Mouse (Mus musculus) erythroblast, embryonic 14.5 days (primary cell): ENCODE results near the gene Acp1. TPM values are rescaled to one million over a fixed set of nuclear protein-coding genes. Genes with fewer than 3 reads are reported as not detected.

ENCODE experiments used
- H3K27me3 ChIP-seq: 2 replicates; pipeline ENCODE4 v1.6.1; 2012; ENCODE audit warnings: inconsistent platforms; ENCODE audit not compliant: control insufficient read depth
- H3K36me3 ChIP-seq: 2 replicates; pipeline ENCODE4 v1.6.1; 2012; ENCODE audit warnings: mild to moderate bottlenecking, inconsistent platforms; ENCODE audit not compliant: control insufficient read depth
- H3K4me1 ChIP-seq: 2 replicates; pipeline ENCODE4 v1.6.1; 2012; ENCODE audit warnings: inconsistent platforms; ENCODE audit not compliant: control insufficient read depth
- H3K4me3 ChIP-seq: replicated peaks from 2 replicates; pipeline ENCODE3; 2012; ENCODE audit warnings: moderate library complexity, mild to moderate bottlenecking, inconsistent platforms
- H3K9me3 ChIP-seq: 2 replicates; pipeline ENCODE4 v1.6.1; 2012; ENCODE audit warnings: low read length, inconsistent platforms, mixed read lengths; ENCODE audit not compliant: control insufficient read depth
- GATA1 ChIP-seq: IDR thresholded peaks from 2 replicates; pipeline ENCODE4 v1.6.1; 2012; ENCODE audit warnings: low read length, inconsistent platforms, mixed read lengths
- TAL1 ChIP-seq: IDR thresholded peaks from 3 replicates; pipeline ENCODE4 v1.6.1; 2012; ENCODE audit warnings: low read length, inconsistent platforms, mixed read lengths
- polyA plus RNA-seq: library from polyadenylated mRNA; stranded (reverse); fragments of >175 nt; gene quantifications from 2 replicates; pipeline ENCODE4 v1.2.3, GENCODE M21; 2012

Acp1 gene
- polyA plus RNA-seq, 1 experiment, result 1.8 TPM

DNA sequence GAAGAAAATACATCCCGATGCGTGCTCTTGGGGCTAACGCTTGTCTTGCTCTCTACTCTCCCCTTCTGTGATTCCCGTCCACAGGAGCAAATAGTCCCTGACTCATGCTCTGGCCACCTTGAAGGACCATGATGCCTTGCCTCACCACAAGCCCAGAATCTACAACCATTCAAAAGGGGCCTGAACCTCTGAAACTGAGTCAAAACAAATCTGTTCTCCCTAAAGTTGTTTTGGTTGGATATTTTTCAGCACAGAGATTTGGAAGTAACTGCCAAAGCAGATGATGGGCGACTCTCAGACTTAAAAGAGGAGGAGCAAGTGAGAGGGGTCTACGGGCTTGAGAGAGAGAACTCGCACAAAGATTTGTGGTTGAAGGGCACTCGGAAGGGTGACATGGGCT lies 529 bp downstream of the Acp1 start:
- Histone ChIP-seq H3K9me3 (no peaks in the 10 kb centered on the region), H3K36me3 (peaks cover 66% of the 10 kb centered on the region), H3K27me3 (peaks cover 6% of the 10 kb centered on the region), H3K4me1 (peaks cover 76% of the 10 kb centered on the region), H3K4me3 (peak overlapping the region; percentile 100)
- TF ChIP-seq TAL1 (no peak), GATA1 (no peak)

DNA sequence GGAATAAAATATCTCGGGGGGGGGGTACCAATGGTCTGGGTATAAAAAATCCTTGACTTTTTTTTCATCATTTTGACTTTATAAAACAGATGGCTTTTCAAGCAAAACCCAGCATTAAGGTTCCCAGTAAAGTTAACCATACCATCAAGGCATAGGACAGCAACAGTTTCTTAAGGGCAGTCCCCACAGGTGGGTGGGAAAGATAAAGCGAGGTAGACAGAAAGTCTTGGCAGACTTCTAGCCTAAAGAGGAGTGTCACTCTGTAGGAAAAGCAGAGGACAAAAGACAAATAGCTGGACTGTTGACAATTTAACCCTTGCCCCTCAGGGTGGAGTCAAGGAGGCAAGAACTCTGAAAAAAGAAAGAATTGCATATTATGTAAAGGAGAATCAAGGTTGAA lies 1.5 kb downstream of the Acp1 start:
- peaks cover 6% of the 10 kb centered on the region for H3K27me3 ChIP-seq
- TF ChIP-seq GATA1, result peak; percentile 74; the same call in 1 of the 2 replicates
- peak; percentile 84 for TF ChIP-seq TAL1
- H3K9me3 ChIP-seq, result no peaks in the 10 kb centered on the region
- H3K36me3 ChIP-seq, result peaks cover 70% of the 10 kb centered on the region
- peaks cover 85% of the 10 kb centered on the region for H3K4me1 ChIP-seq
- H3K4me3 ChIP-seq, result peak overlapping the region; percentile 100

DNA sequence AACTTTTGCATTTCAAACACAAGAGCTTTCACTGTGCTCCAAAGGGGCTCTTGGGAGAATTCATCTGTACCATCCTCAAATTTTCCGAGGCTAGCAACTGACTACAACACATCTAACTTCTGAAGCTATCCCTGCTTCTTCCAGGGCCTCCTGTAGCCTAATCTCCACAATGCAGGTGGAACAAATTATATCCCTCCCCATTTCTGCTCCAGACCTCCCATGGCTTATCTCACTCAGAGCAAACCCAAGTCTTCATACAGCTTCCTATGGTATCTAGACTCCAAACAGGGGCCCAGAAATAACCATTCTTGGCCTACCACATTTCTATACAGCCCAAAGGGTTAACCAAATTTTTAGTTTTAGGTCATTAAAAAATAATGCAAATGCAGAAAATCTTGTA lies 2.7 kb downstream of the Acp1 start:
- Histone ChIP-seq H3K36me3 (peaks cover 72% of the 10 kb centered on the region), H3K4me3 (peak overlapping the region; percentile 100), H3K4me1 (peaks cover 81% of the 10 kb centered on the region), H3K9me3 (no peaks in the 10 kb centered on the region), H3K27me3 (peaks cover 2% of the 10 kb centered on the region)
- TF ChIP-seq TAL1 (peak; percentile 89), GATA1 (peak; percentile 92)

DNA sequence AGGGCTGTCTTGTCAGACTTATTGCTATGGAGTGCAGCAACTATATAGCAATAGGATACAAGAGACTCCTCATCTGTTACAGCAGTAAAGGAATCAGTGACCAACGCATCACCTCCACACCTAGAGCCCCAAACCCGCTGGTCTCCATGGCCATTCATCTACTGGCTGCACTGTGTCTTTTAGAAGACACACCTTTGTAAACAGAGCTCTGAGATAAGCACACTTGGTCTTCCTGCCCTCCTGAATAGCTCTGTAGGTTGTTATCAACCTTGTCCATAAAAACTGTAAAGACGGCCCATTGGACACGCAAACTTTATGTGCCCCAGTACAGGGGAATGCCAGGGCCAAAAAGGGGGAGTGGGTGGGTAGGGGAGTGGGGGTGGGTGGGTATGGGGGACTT lies 14.3 kb downstream of the Acp1 start:
- TF ChIP-seq GATA1 (no peak), TAL1 (no peak)
- no peaks in the 10 kb centered on the region for H3K27me3 ChIP-seq
- H3K4me1 ChIP-seq, result peaks cover 36% of the 10 kb centered on the region
- H3K9me3 ChIP-seq, result no peaks in the 10 kb centered on the region
- peaks cover 87% of the 10 kb centered on the region for H3K36me3 ChIP-seq
- peak overlapping the region; percentile 6 for H3K4me3 ChIP-seq

DNA sequence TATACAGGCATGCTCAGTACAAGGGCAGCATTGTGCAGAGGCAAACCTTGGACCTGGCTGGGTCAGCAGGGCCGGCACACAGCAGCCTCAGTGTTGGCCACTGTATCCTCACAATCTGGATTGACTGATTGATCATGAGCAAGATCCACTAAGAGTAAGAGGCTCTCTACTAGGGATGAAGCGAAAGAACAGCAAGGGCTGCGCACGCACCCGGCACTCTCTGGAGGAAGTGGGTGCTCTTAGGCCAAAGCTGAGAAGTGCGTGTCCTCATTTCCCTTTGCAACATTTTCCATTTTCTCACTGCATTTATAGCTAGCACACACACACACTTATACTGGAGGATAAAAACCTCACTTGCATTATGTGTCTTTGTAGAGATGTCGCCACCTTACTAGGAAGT lies 20.0 kb downstream of the Acp1 start:
- H3K9me3 ChIP-seq, result no peaks in the 10 kb centered on the region
- H3K36me3 ChIP-seq, result peaks cover 58% of the 10 kb centered on the region
- H3K27me3 ChIP-seq, result peaks cover 11% of the 10 kb centered on the region
- peaks cover 22% of the 10 kb centered on the region for H3K4me1 ChIP-seq
- H3K4me3 ChIP-seq, result no peak overlapping the region
- TF ChIP-seq GATA1 (no peak), TAL1 (no peak)

DNA sequence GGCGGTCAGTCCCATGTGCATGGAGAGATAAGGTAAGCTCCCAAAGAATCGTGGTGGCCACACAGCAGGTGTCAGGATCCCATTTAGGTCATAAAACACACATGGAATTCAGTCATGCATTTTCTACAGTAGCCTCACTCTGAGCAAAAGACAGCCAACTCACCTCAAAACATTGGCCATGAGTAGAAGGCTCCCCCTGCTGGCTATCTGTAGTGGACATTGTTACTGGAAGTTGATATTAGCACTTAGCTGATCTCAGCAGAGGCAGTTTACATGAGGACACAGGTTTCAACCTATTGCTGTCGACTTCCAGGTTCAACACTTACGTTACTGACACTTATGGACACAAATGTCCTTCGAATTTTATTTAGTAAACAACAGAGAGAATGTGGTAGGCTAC lies 21.3 kb downstream of the Acp1 start:
- peaks cover 50% of the 10 kb centered on the region for H3K36me3 ChIP-seq
- H3K27me3 ChIP-seq, result peaks cover 25% of the 10 kb centered on the region
- H3K9me3 ChIP-seq, result peaks cover 3% of the 10 kb centered on the region; the same call in 1 of the 2 replicates
- no peak for TF ChIP-seq TAL1
- no peak for TF ChIP-seq GATA1
- H3K4me1 ChIP-seq, result peaks cover 22% of the 10 kb centered on the region
- H3K4me3 ChIP-seq, result no peak overlapping the region

DNA sequence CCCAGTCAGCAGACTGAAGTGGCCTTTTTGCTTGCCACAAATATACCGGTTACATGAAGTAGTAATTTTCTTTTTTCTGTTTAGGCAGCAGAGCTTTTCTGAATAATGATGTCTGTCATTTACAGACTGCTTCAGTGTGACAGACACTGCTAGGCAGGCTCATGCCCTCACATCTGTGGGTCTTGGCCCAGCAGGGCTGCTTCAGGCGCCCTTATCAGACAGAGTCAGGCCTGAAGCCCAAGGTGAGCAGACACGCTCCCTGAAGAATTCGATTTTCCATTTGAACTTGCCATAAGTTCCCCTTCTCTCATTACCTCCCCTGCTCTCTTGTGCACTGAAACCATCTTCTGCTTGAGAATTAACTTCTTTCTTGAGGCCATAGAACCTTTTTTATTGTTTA lies 23.4 kb downstream of the Acp1 start:
- peaks cover 16% of the 10 kb centered on the region; the same call in 1 of the 2 replicates for H3K9me3 ChIP-seq
- H3K27me3 ChIP-seq, result peaks cover 45% of the 10 kb centered on the region
- TF ChIP-seq GATA1 (no peak), TAL1 (no peak)
- H3K4me3 ChIP-seq, result no peak overlapping the region
- peaks cover 31% of the 10 kb centered on the region for H3K36me3 ChIP-seq
- H3K4me1 ChIP-seq, result peaks cover 22% of the 10 kb centered on the region

DNA sequence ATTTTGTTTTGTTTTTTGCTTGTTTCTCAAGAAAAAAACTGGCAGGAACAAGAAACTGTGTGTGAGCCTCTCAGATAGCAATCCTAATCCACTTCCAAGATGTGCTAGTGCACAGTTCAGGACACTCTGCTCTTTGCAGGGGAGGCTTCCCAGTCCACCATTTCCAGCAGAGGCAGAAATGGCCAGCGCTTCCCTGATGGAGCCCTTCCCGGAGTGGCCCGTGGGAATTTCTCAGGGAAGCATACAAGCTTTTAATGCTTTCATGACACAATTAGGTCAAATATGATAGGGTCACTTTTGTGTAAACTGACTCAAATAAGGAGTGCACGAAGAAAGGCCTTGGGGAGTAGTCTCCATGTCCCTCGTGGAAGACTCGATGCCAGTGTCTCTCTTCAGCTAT lies 25.5 kb downstream of the Acp1 start:
- H3K27me3 ChIP-seq, result peaks cover 66% of the 10 kb centered on the region
- no peak for TF ChIP-seq TAL1
- no peak for TF ChIP-seq GATA1
- peaks cover 12% of the 10 kb centered on the region for H3K36me3 ChIP-seq

DNA sequence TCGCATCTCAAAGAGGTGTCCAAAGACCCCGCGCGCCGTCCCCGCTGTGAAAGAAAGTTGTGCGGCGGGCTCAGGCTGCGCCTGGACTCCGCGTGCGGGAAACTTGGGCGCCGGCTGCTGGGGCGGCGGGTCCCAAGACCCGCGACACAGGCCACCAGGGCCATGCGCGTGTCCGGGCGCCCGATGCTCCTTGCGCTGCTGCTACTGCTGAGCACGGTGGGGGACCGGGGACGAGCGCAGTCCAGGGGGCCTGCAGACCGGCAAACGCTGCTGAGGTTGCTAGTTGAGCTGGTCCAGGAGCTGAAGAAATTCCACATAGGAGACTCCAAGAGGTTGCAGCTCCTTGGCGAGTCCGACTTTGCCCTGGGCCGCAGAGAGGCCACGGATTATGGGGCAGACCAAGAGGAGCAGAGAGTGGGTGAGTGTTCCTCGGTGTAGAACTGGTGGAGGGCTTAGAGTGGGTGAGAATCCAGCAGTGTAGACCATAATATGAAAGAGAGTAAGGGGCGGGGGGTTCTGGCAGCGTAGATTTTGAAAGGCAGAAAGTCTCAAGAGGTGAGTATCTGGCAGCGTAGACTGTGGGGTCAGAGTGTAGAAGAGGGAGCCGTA lies 26.7 kb downstream of the Acp1 start:
- peaks cover 16% of the 10 kb centered on the region; the same call in 1 of the 2 replicates for H3K9me3 ChIP-seq
- peaks cover 13% of the 10 kb centered on the region for H3K4me1 ChIP-seq
- H3K4me3 ChIP-seq, result no peak overlapping the region
- TF ChIP-seq TAL1, result no peak
- no peak for TF ChIP-seq GATA1
- peaks cover 3% of the 10 kb centered on the region for H3K36me3 ChIP-seq
- peaks cover 78% of the 10 kb centered on the region for H3K27me3 ChIP-seq

More for the DNA sequence above, 25.5 kb downstream of the Acp1 start:
- Histone ChIP-seq H3K9me3 (peaks cover 16% of the 10 kb centered on the region; the same call in 1 of the 2 replicates), H3K4me1 (peaks cover 22% of the 10 kb centered on the region), H3K4me3 (no peak overlapping the region)

DNA sequence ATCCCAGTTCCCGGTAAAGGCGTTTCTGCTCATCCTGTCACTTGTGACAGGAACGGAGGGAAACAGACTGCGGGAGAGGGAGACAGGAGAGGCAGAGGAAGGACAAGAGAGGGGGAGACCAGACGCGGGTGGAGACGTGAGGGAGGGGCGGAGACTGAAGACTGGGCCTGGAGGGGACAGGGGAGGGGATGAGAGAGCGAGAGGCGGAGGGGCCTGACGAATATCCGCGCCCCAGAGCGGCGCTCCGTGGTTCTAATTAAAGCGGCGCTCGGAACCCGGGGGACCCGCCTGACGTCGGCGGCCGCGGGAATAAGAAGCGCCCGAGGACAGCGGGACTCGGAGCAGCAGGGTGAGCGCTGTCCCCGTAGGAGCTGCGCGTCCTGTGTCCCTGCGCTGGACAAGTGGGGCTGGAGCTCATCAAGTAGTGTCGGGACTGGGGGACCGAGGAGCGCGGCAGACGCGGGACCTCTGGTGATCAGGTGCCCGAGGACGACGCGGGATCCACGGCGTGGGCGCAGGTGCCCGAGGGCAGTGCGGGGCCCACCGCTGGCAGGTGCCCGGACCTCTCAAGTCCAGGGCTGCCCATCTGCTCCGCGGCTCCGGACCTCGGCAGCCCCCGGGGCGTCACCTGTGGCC lies 27.3 kb downstream of the Acp1 start, which contains the start of gene Alkal2:
Gene Alkal2 (plus strand): TSS at position 337 of the 636 bp plus-strand sequence.
- H3K27me3 ChIP-seq, result peaks cover 84% of the 10 kb centered on the region
- no peak for TF ChIP-seq TAL1
- TF ChIP-seq GATA1, result no peak
- H3K4me3 ChIP-seq, result no peak within 1 kb of the TSS

More for the DNA sequence above, 27.3 kb downstream of the Acp1 start, which contains the start of gene Alkal2:
- Histone ChIP-seq H3K36me3 (no peaks in the 10 kb centered on the region), H3K9me3 (peaks cover 16% of the 10 kb centered on the region; the same call in 1 of the 2 replicates), H3K4me1 (peaks cover 13% of the 10 kb centered on the region)
